Mouse (Mus musculus) CH12.LX (cell line): ENCODE data around the gene Popdc2. TPM values are rescaled to one million over a fixed set of nuclear protein-coding genes. Genes with fewer than 3 reads are reported as not detected.

Source experiments
- DNase-seq: peaks from one replicate; pipeline ENCODE4 v3.0.0-alpha.2; 2013; ENCODE audit errors: extremely low read depth
- H3K27ac ChIP-seq: 2 replicates; pipeline ENCODE4 v1.5.1; 2012; ENCODE audit warnings: low read depth, mild to moderate bottlenecking, control low read depth, moderate library complexity; ENCODE audit not compliant: insufficient read depth
- H3K27me3 ChIP-seq: replicated peaks from 2 replicates; pipeline ENCODE3; 2012; ENCODE audit warnings: inconsistent platforms
- H3K36me3 ChIP-seq, 2 experiments: replicated peaks in 1 of 2; 2 replicates each; pipeline versions ENCODE3 to v1.6.1; 2012; ENCODE audit warnings: inconsistent platforms in 1 of 2, low read length in 1 of 2, mild to moderate bottlenecking in 1 of 2, mixed read lengths in 1 of 2, moderate library complexity in 1 of 2; ENCODE audit not compliant: control insufficient read depth in 1 of 2, insufficient read depth in 1 of 2
- H3K4me1 ChIP-seq, 2 experiments: 2 replicates each; pipeline ENCODE4 v1.6.1; 2012; ENCODE audit warnings: inconsistent platforms in 1 of 2, moderate library complexity in 1 of 2; ENCODE audit not compliant: insufficient read depth in 2 of 2, control insufficient read depth in 1 of 2
- H3K4me2 ChIP-seq: 2 replicates; pipeline ENCODE4 v1.6.1; 2012; ENCODE audit warnings: low read depth, mild to moderate bottlenecking, control low read depth; ENCODE audit not compliant: poor library complexity, insufficient read depth, severe bottlenecking
- H3K4me3 ChIP-seq, 3 experiments: fragments of 150-350 bp in 1 of 3; sonication (generic) in 1 of 3; replicated peaks in 1 of 3; 2 replicates each; pipeline versions ENCODE3 to v1.5.1; 2011 to 2012; ENCODE audit warnings: low read depth in 2 of 3, low read length in 2 of 3, mild to moderate bottlenecking in 2 of 3, moderate library complexity in 2 of 3, control low read depth in 1 of 3, improper control_type of control experiment in 1 of 3, inconsistent platforms in 1 of 3, mixed read lengths in 1 of 3; ENCODE audit not compliant: poor library complexity in 1 of 3
- H3K79me2 ChIP-seq: replicated peaks from 2 replicates; pipeline ENCODE4 v1.6.1; 2012; ENCODE audit warnings: mild to moderate bottlenecking, moderate library complexity; ENCODE audit not compliant: control insufficient read depth, poor library complexity, insufficient read depth, severe bottlenecking; ENCODE audit errors: extremely low read depth
- H3K9ac ChIP-seq: 2 replicates; pipeline ENCODE4 v1.6.1; 2012; ENCODE audit warnings: low read depth, mild to moderate bottlenecking, control low read depth, moderate library complexity; ENCODE audit not compliant: insufficient read depth
- H3K9me3 ChIP-seq: replicated peaks from 2 replicates; pipeline ENCODE3; 2012; ENCODE audit warnings: low read length, inconsistent platforms, mixed read lengths
- BHLHE40 ChIP-seq: IDR thresholded peaks from 2 replicates; pipeline ENCODE4 v1.6.1; 2011; ENCODE audit warnings: mild to moderate bottlenecking, low read depth, low read length, improper control_type of control experiment
- CHD1 ChIP-seq: IDR thresholded peaks from 2 replicates; pipeline ENCODE4 v1.6.1; 2012; ENCODE audit warnings: low read depth, low read length, improper control_type of control experiment, inconsistent platforms
- CHD2 ChIP-seq: IDR thresholded peaks from 2 replicates; pipeline ENCODE4 v1.6.1; 2011; ENCODE audit warnings: low read length, improper control_type of control experiment
- ELF1 ChIP-seq: IDR thresholded peaks from 2 replicates; pipeline ENCODE4 v1.6.1; 2014; ENCODE audit warnings: low read depth, mild to moderate bottlenecking, inconsistent platforms, low read length, improper control_type of control experiment
- ETS1 ChIP-seq: conservative IDR thresholded peaks from 2 replicates; pipeline ENCODE4 v1.6.1; 2012; ENCODE audit warnings: low read depth, mild to moderate bottlenecking, inconsistent platforms, low read length, improper control_type of control experiment, moderate library complexity
- HCFC1 ChIP-seq: IDR thresholded peaks from 2 replicates; pipeline ENCODE4 v1.6.1; 2012; ENCODE audit warnings: low read depth, mild to moderate bottlenecking, inconsistent platforms, low read length, improper control_type of control experiment
- MAX ChIP-seq: IDR thresholded peaks from 2 replicates; pipeline ENCODE4 v1.6.1; 2011; ENCODE audit warnings: low read length, improper control_type of control experiment
- MAZ ChIP-seq: IDR thresholded peaks from 2 replicates; pipeline ENCODE4 v1.6.1; 2012; ENCODE audit warnings: low read depth, mild to moderate bottlenecking, inconsistent platforms, low read length, improper control_type of control experiment, moderate library complexity
- MXI1 ChIP-seq: IDR thresholded peaks from 2 replicates; pipeline ENCODE4 v1.6.1; 2011; ENCODE audit warnings: mild to moderate bottlenecking, low read depth, low read length, improper control_type of control experiment
- MYC ChIP-seq: IDR thresholded peaks from 2 replicates; pipeline ENCODE4 v1.6.1; 2011; ENCODE audit warnings: low read depth, mild to moderate bottlenecking, improper control_type of control experiment, low read length
- NRF1 ChIP-seq: IDR thresholded peaks from 2 replicates; pipeline ENCODE4 v1.6.1; 2014; ENCODE audit warnings: low read depth, mild to moderate bottlenecking, inconsistent platforms, low read length, improper control_type of control experiment, moderate library complexity
- POLR2A ChIP-seq: IDR thresholded peaks from 2 replicates; pipeline ENCODE4 v1.6.1; 2011; ENCODE audit warnings: low read depth, mild to moderate bottlenecking, improper control_type of control experiment, low read length
- RAD21 ChIP-seq: IDR thresholded peaks from 2 replicates; pipeline ENCODE4 v1.6.1; 2011; ENCODE audit warnings: low read depth, mild to moderate bottlenecking, low read length, improper control_type of control experiment, moderate library complexity
- TBP ChIP-seq: conservative IDR thresholded peaks from 2 replicates; pipeline ENCODE4 v1.6.1; 2011; ENCODE audit warnings: low read depth, low read length, improper control_type of control experiment
- USF2 ChIP-seq: conservative IDR thresholded peaks from 2 replicates; pipeline ENCODE4 v1.6.1; 2011; ENCODE audit warnings: low read depth, low read length, improper control_type of control experiment
- ZC3H11A ChIP-seq: IDR thresholded peaks from 2 replicates; pipeline ENCODE4 v1.6.1; 2012; ENCODE audit warnings: low read depth, mild to moderate bottlenecking, inconsistent platforms, low read length, improper control_type of control experiment
- ZKSCAN1 ChIP-seq: IDR thresholded peaks from 2 replicates; pipeline ENCODE4 v1.6.1; 2012; ENCODE audit warnings: low read depth, inconsistent platforms, low read length, improper control_type of control experiment, borderline replicate concordance
- ZMIZ1 ChIP-seq: IDR thresholded peaks from 2 replicates; pipeline ENCODE4 v1.6.1; 2012; ENCODE audit warnings: low read depth, mild to moderate bottlenecking, inconsistent platforms, low read length, improper control_type of control experiment
- ZNF384 ChIP-seq: IDR thresholded peaks from 2 replicates; pipeline ENCODE4 v1.6.1; 2012; ENCODE audit warnings: low read depth, low read length, improper control_type of control experiment, inconsistent platforms
- dilution Hi-C: fragments of 300-500 bp; cut with MboI; formaldehyde crosslinking; loops from 2 replicates; pipeline ENCODE4 v1.14.3; 2020; ENCODE audit warnings: low sequenced_read_pairs; ENCODE audit not compliant: extremely low pct_unique_long_range_greater_than_20kb, extremely low pct_ligation_motif_present
- in situ Hi-C: fragments of 300-500 bp; cut with MboI; formaldehyde crosslinking; loops from 3 replicates; pipeline ENCODE4 v1.14.3; 2019; ENCODE audit warnings: low sequenced_read_pairs, low pct_ligation_motif_present, low pct_unique_long_range_greater_than_20kb, mixed read lengths
- polyA plus RNA-seq: library from polyadenylated mRNA; unstranded; fragments of >175 nt; gene quantifications from 2 replicates; pipeline ENCODE4 v1.2.1, GENCODE M21; 2012; ENCODE audit warnings: low read depth; ENCODE audit not compliant: insufficient read length
- total RNA-seq, 2 experiments: library from RNA; depleted of rRNA; stranded (reverse); fragments of 300-350 nt in 1 of 2; fragments of >200 nt in 1 of 2; gene quantifications; 2 replicates each; pipeline ENCODE4 v1.2.3; 2012 to 2014

The Popdc2 gene
- total and polyA plus RNA-seq, 3 experiments, result 0.17 to 3.6 (median 1.1) TPM

DNA sequence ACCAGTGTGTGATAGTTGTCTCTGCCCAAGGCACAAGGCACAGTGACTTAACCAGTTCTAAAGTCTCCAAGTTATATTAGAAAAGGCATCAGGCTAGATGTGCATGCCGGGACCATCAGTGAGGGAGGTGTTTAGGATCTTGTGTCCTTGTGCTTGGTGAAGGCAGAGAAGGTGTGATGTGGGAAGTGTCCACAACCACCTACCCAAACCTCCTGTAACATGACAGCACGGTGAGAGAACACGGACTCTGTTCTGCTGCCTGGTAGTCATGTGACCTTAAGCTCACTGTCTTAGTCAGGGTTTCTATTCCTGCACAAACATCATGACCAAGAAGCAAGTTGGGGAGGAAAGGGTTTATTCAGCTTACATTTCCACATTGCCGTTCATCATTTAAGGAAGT lies 4.2 kb downstream of the Popdc2 start (continued):
- TF ChIP-seq ZKSCAN1 (no peak), RAD21 (no peak), BHLHE40 (peak; percentile 72), USF2 (peak; percentile 73), ELF1 (0 out of 2 replicates have a peak, but pooled peaks have one; percentile 10), ZMIZ1 (no peak), ETS1 (no peak), POLR2A (no peak), MYC (no peak)

GRCm38 (mm10) chr16:38368336-38368735 lies 6.3 kb downstream of the Popdc2 start:
- TF ChIP-seq MAX, result no peak
- TF ChIP-seq NRF1, result no peak
- no peak for TF ChIP-seq MXI1
- TF ChIP-seq ZKSCAN1, result no peak
- TF ChIP-seq, all 38 proteins: peak for 0
- Histone ChIP-seq H3K27ac (no peak overlapping the region), H3K4me3 (peak overlapping the region in 1 of 3 experiments; percentile 25), H3K9me3 (no peaks in the 10 kb centered on the region), H3K4me2 (no peak overlapping the region), H3K27me3 (no peaks in the 10 kb centered on the region), H3K4me1 (peaks cover 43 to 49% of the 10 kb centered on the region in 2 experiments), H3K36me3 (peaks cover 0 to 7% of the 10 kb centered on the region in 2 experiments), H3K79me2 (no peaks in the 10 kb centered on the region), H3K9ac (no peak overlapping the region)
- in situ Hi-C loops, result no loop called here
- DNase-seq, result no peak
- dilution Hi-C loops, result no loop called here

DNA sequence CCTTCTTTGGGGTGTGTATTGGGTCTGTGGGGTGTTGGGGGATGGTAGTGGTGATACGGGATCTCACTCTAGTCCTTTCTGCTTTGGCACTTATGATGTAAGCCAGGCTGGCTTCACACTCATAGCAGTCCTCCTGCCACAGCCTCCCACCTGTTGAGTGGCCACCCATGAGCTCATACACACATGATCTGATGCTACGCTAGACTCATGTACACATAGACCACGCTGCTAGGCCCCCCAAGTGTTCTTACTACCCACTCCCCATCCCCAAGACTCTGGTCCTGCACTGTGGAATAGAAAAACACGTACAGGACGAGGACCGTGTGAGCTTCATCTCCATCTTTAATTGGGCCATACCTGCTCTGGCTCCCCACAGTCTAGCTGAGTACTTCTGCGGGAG lies 7.0 kb downstream of the Popdc2 start:
- TF ChIP-seq ETS1 (no peak), TBP (no peak), HCFC1 (no peak), MAZ (no peak), NRF1 (no peak), CHD1 (no peak), ZC3H11A (no peak), CHD2 (no peak), ZNF384 (no peak)
- TF ChIP-seq, all 38 proteins: peak for 0
- Histone ChIP-seq H3K4me3 (no peak overlapping the region), H3K9me3 (no peaks in the 10 kb centered on the region), H3K36me3 (peaks cover 0 to 5% of the 10 kb centered on the region in 2 experiments), H3K27ac (no peak overlapping the region), H3K9ac (no peak overlapping the region), H3K4me1 (peaks cover 46 to 49% of the 10 kb centered on the region in 2 experiments), H3K27me3 (no peaks in the 10 kb centered on the region), H3K4me2 (no peak overlapping the region), H3K79me2 (no peaks in the 10 kb centered on the region)
- DNase-seq, result no peak
- in situ Hi-C loops (no loop called here), dilution Hi-C loops (no loop called here)
